Comparison of ENCODE assay signal across 13 mouse cellular contexts in the genomic region with DNA sequence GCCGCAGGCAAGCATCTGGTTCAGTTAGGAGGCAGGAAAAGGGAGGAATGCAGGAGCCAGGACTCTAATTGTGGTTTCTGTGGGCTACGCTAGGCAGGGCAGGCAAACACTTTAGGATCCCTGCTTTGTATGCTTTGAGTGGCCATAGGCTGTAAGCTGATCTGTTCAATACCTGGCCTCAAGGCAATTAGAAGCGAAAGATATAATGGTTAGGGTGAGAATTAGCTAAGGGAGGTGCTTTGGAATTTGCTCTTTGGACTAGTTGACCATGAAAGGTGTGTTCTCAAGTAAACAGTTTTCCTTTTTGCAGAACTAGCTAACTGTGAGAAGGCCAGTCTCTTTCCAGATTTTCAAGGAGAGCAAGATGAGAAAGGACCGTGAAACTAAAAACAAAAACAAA.
"Had no signal": no experiment of that assay in that cellular context is flagged by ENCODE, and none has a peak within 500 bp of the region (broad histone marks: within the 10 kb centered on the region; RNA-seq: fewer than 3 reads in every experiment).

No protein-coding gene starts in this region.

- ATAC-seq: midbrain, embryonic 13.5 days; midbrain, embryonic 16.5 days had no signal

- H3K9me3 ChIP-seq: liver, embryonic 13.5 days; megakaryocyte, embryonic 14.5 days; midbrain, embryonic 10.5 days; midbrain, embryonic 13.5 days had no signal

- H3K4me2 ChIP-seq: liver, embryonic 13.5 days; midbrain, embryonic 13.5 days had no signal

- H3K27ac ChIP-seq: liver, embryonic 13.5 days; midbrain, embryonic 10.5 days; midbrain, embryonic 13.5 days had no signal

- H3K27me3 ChIP-seq: liver, embryonic 13.5 days; midbrain, embryonic 13.5 days had no signal

- DNase-seq: kidney, adult 2 months; kidney, postnatal 10 days; kidney, postnatal 36 days; liver, embryonic 13.5 days; lung, adult 2 months; lung, postnatal 36 days; thymus, adult 18-20 months; thymus, postnatal 36 days had no signal

- H3K9ac ChIP-seq: liver, embryonic 13.5 days; midbrain, embryonic 13.5 days had no signal

- H3K4me3 ChIP-seq: liver, embryonic 13.5 days; megakaryocyte, embryonic 14.5 days; midbrain, embryonic 10.5 days; midbrain, embryonic 13.5 days; myocyte had no signal

- H3K4me1 ChIP-seq: liver, embryonic 13.5 days; megakaryocyte, embryonic 14.5 days had no signal

- H3K36me3 ChIP-seq: liver, embryonic 13.5 days; midbrain, embryonic 10.5 days; midbrain, embryonic 13.5 days had no signal
